In the genomic region with DNA sequence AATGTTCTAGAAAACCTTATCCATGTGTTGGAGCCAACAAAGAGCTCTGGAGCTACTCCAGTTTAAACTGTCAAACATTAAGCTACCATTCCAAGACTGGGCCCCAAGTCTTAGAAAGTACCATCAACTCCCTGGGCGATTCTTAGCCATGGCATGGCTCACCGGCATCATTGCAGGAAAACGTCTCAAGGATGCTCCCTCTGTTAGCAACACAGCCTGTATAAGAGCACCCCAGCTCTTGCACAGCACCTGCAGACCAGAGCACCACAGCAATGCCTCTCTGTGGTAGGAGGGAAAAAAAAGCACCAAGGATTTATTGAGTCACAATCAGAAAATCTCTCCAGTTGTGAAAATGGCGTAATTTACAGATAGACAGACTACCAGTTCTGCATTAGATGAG, we compare ENCODE assay signal across 8 mouse cellular contexts.
DNase-seq lines count a peak whose midpoint lies in the region; ATAC-seq and TF ChIP-seq lines count a peak whose summit lies in the region.

No protein-coding gene starts in this region.

- peaks cover 42% of the 10 kb centered on the region for H3K4me1 ChIP-seq in heart, embryonic 13.5 days
- peaks cover 3% of the 10 kb centered on the region; the same call in 1 of the 2 replicates for H3K4me1 ChIP-seq in spleen, adult 2 months (ENCODE audit: control insufficient read depth, insufficient read depth, insufficient read length)
- H3K4me1 ChIP-seq in limb, embryonic 11.5 days (ENCODE audit: control insufficient read depth, insufficient read depth, low read length), result peaks cover 13% of the 10 kb centered on the region

- DNase-seq in heart, postnatal 25 days (ENCODE audit: low spot score), result no peak
- no peak for DNase-seq in spleen, adult 2 months (ENCODE audit: low read depth in 1 of 2, low spot score in 2 of 2)
- DNase-seq in spleen, adult 18-20 months, result no peak
- DNase-seq in limb, embryonic 11.5 days (ENCODE audit: low spot score), result no peak
- DNase-seq in testis, postnatal 14 days (ENCODE audit: low spot score), result no peak
- DNase-seq in left cerebral cortex, postnatal 25 days (ENCODE audit: low spot score in 2 of 2), result no peak

- no peak overlapping the region for H3K9ac ChIP-seq in heart, embryonic 13.5 days
- peak overlapping the region; percentile 22 for H3K9ac ChIP-seq in limb, embryonic 11.5 days (ENCODE audit: low read length)

- intact Hi-C loops in heart, postnatal 25 days (cut with DNase I), result loop anchor here (1.0 to 5.0 kb wide), 8 partner anchors 24 to 247 kb away; no protein-coding TSS in a partner anchor
- intact Hi-C loops in left cerebral cortex, postnatal 25 days (cut with DNase I), result loop anchor here (5.0 kb wide), 1 partner anchor 218 kb away; no protein-coding TSS in a partner anchor

- no peaks in the 10 kb centered on the region for H3K9me3 ChIP-seq in heart, embryonic 13.5 days
- H3K9me3 ChIP-seq in limb, embryonic 11.5 days (ENCODE audit: control insufficient read depth, low read length), result no peaks in the 10 kb centered on the region

- H3K36me3 ChIP-seq in heart, embryonic 13.5 days, result no peaks in the 10 kb centered on the region
- no peaks in the 10 kb centered on the region for H3K36me3 ChIP-seq in spleen, adult 2 months (ENCODE audit: control insufficient read depth, insufficient read depth, low read length)
- no peaks in the 10 kb centered on the region for H3K36me3 ChIP-seq in limb, embryonic 11.5 days (ENCODE audit: control insufficient read depth, insufficient read depth, low read length)

- WGBS in heart, embryonic 13.5 days, result 67% methylated on average over 4 of the region's 4 CpGs
- 82% methylated on average over 4 of the region's 4 CpGs for WGBS in spleen, adult 2 months
- WGBS in limb, embryonic 11.5 days, result 82% methylated on average over 4 of the region's 4 CpGs

- no peak for ATAC-seq in heart, embryonic 13.5 days (ENCODE audit: extremely low read depth, insufficient number of reproducible peaks, low FRiP score, low TSS enrichment)
- ATAC-seq in limb, embryonic 11.5 days (ENCODE audit: insufficient number of reproducible peaks, low FRiP score, low TSS enrichment, low read depth), result no peak
- no peak for ATAC-seq in inflammation-experienced regulatory T-cells, adult 6 months

- peak overlapping the region; percentile 67 for H3K4me2 ChIP-seq in heart, embryonic 13.5 days
- H3K4me2 ChIP-seq in limb, embryonic 11.5 days (ENCODE audit: low read depth, severe bottlenecking), result no peak overlapping the region

- TF ChIP-seq CTCF in spleen, adult 2 months (IDR thresholded peaks at IDR 0.05; ENCODE audit: extremely low read depth, insufficient read depth, insufficient read length, insufficient replicate concordance), result no peak

- peak overlapping the region; percentile 83 for H3K27ac ChIP-seq in heart, embryonic 13.5 days (replicated peaks)
- peak overlapping the region; percentile 35; the same call in 1 of the 2 replicates for H3K27ac ChIP-seq in spleen, adult 2 months (ENCODE audit: insufficient read depth, low read length)
- peak overlapping the region; percentile 49 for H3K27ac ChIP-seq in limb, embryonic 11.5 days (replicated peaks; ENCODE audit: low read depth, low read length)

- no peak overlapping the region for H3K4me3 ChIP-seq in heart, embryonic 13.5 days
- no peak overlapping the region for H3K4me3 ChIP-seq in spleen, adult 2 months (ENCODE audit: extremely low read depth, insufficient read depth, insufficient read length)
- H3K4me3 ChIP-seq in limb, embryonic 11.5 days (ENCODE audit: low read depth, low read length), result no peak overlapping the region

- no peak for TF ChIP-seq POLR2A in spleen, adult 2 months (IDR thresholded peaks at IDR 0.05; ENCODE audit: low read depth, low read length)

- H3K27me3 ChIP-seq in heart, embryonic 13.5 days (replicated peaks), result no peaks in the 10 kb centered on the region
- no peaks in the 10 kb centered on the region for H3K27me3 ChIP-seq in spleen, adult 2 months (ENCODE audit: control insufficient read depth, insufficient read depth, low read length)
- H3K27me3 ChIP-seq in limb, embryonic 11.5 days (ENCODE audit: control insufficient read depth, insufficient read depth, low read length), result no peaks in the 10 kb centered on the region
